Mouse (Mus musculus) thymus, adult 18-20 months (tissue): ENCODE results near the gene Vmn2r23.
"Not testable (repeated sequence)": the region's sequence is repeated elsewhere in the genome, so short reads cannot be mapped to it uniquely, and the experiment has no call there.

Experiments
- DNase-seq, 2 experiments: peaks; one replicate each; pipeline ENCODE4 v3.0.0; 2022; ENCODE audit warnings: mixed read lengths in 2 of 2

Gene Vmn2r23

GRCm38 (mm10) chr6:123702370-123702769 lies at the start of gene Vmn2r23:
Gene Vmn2r23 (plus strand): TSS chr6:123702670.
- no peak for DNase-seq

- DNase-seq = no peak
Observed at GRCm38 (mm10) chr6:123657040-123657439, 45.4 kb upstream of the Vmn2r23 start.

- DNase-seq = not testable (repeated sequence)
Observed at GRCm38 (mm10) chr6:123696639-123697038, 5.8 kb upstream of the Vmn2r23 start.

- no peak for DNase-seq
Observed at GRCm38 (mm10) chr6:123697213-123697612, 5.3 kb upstream of the Vmn2r23 start.

GRCm38 (mm10) chr6:123770031-123770430 lies 67.6 kb downstream of the Vmn2r23 start:
- no peak for DNase-seq

- no peak for DNase-seq
Observed at GRCm38 (mm10) chr6:123778579-123778978, 76.1 kb downstream of the Vmn2r23 start, which contains the start of gene Vmn2r24. Gene Vmn2r24 (plus strand): TSS chr6:123778879.

- DNase-seq = no peak
Observed at GRCm38 (mm10) chr6:123784857-123785256, 82.4 kb downstream of the Vmn2r23 start.

- no peak for DNase-seq
Observed at GRCm38 (mm10) chr6:123793746-123794145, 91.3 kb downstream of the Vmn2r23 start.
